Mouse (Mus musculus): ENCODE data around the gene Pitpnm2. TPM values are rescaled to one million over a fixed set of nuclear protein-coding genes. Genes with fewer than 3 reads are reported as not detected.
A peak's percentile ranks its signal among the peaks of the same experiment; 100 is the strongest.

Pitpnm2 gene
- polyA plus RNA-seq, 1 experiment, result 8.8 TPM

GRCm38 (mm10) chr5:124083850-124084587, 165.5 kb downstream of the Pitpnm2 start:
- WGBS, result 39% methylated on average over 14 of the region's 14 CpGs
- DNase-seq (ENCODE audit: low read depth, low spot score), result peak; percentile 90

- no peak for DNase-seq (ENCODE audit: low read depth, low spot score)
- 87% methylated on average over 17 of the region's 17 CpGs for WGBS
These were observed 166.4 kb downstream of the Pitpnm2 start for GRCm38 (mm10) chr5:124082941-124083688.

DNA sequence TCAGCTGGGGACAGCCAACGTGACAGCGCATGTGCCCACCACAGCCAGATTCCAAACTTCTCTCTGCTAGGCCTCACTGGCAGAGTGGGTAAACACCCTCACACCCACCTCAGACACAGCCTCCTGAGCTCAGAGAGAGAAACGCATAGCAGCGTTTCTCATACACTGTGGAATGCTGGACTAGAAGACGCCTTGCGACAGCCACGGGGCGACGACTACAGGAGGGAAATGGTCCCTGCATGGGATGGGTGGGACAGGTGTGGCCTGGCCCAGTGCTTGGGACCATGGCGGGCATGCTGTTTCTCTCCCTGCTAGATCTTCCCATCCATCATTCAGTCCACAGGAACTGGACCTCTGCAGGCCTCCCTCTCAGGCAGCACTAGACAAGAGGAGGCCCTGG, 167.1 kb downstream of the Pitpnm2 start:
- no peak for DNase-seq (ENCODE audit: low read depth, low spot score)
- 86% methylated on average over 10 of the region's 10 CpGs for WGBS

DNA sequence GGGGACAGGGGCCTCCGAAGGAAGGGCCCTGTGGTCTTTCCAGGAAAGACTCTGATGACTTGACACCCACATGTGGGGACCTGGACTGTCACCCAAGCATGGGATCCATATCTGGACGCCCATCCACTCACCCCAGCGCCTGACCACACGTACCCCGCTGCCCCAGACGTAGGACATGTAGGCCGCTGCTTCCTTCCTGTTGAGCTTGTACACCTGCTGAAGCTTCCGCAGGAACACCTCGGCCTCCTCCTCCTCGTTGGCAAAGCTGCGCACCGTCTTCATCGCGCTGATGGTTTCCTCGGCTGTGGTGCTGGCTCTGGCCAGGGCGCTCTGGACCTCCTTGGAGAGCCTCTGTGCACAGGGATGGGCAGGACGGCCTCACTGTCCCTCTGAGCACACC, 169.7 kb downstream of the Pitpnm2 start:
- no peak for DNase-seq (ENCODE audit: low read depth, low spot score)
- WGBS, result 87% methylated on average over 17 of the region's 17 CpGs

- no peak for DNase-seq (ENCODE audit: low read depth, low spot score)
- 52% methylated on average over 9 of the region's 9 CpGs for WGBS
These were observed 170.7 kb downstream of the Pitpnm2 start for GRCm38 (mm10) chr5:124078794-124079416.

DNA sequence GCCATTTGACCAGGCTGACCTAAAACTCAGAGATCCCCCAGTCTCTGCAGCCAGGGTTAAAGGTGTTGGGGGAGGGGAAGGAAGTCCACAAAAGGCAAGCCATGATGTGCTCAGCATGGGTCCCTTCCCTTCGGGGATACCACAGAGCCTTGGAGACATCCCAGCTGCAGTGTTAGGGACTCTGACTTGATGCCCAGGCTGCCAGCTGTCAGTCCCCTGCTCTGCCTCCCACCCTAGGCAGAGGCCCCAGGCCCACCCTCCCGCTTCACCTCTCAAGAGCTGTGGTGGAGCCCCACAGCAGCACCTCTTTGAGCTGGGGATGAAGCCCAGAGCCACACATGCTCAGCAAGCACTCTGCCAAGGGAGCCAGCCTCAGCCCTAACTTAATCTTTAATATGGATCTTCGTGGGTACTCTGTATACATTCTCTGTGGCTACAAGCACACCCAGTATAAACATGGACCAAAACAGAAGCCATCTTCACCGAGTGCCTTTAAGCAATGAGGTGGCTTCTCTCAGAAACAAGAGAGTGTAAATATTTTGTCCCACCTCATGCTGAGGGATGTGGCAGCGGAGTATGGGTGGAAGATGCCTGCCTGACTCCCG, 171.6 kb downstream of the Pitpnm2 start:
- DNase-seq (ENCODE audit: low read depth, low spot score), result no peak
- WGBS, result 67% methylated on average over 6 of the region's 6 CpGs

DNA sequence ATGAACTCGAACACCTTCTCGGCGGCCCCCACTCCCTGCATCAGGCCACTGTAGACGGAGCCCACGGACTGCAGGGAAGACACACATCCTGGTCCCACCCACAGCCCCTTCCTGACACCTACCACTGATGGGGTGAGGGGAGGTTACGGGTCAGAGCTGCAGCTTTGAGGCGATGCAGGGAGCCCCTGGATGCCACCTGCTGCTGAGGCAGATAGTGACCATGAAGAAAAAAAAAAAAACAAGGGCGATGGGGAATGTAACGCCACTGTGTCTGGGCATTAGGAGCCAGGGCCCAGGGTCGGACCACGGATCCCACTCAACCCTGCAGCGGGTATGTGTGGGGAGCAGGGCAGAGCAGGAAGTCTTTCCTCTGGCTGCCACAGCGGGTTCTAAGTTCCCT, 172.3 kb downstream of the Pitpnm2 start:
- WGBS, result 84% methylated on average over 13 of the region's 13 CpGs
- DNase-seq (ENCODE audit: low read depth, low spot score), result no peak

GRCm38 (mm10) chr5:124076559-124076958, 173.0 kb downstream of the Pitpnm2 start:
- peak; percentile 64 for DNase-seq (ENCODE audit: low read depth, low spot score)
- 30% methylated on average over 9 of the region's 9 CpGs for WGBS

- 71% methylated on average over 9 of the region's 9 CpGs for WGBS
- no peak for DNase-seq (ENCODE audit: low read depth, low spot score)
These were observed 173.8 kb downstream of the Pitpnm2 start for GRCm38 (mm10) chr5:124075716-124076115.

GRCm38 (mm10) chr5:124074845-124075307, 174.7 kb downstream of the Pitpnm2 start:
- no peak for DNase-seq (ENCODE audit: low read depth, low spot score)
- WGBS, result 69% methylated on average over 10 of the region's 10 CpGs

GRCm38 (mm10) chr5:124073682-124074081, 175.9 kb downstream of the Pitpnm2 start:
- no peak for DNase-seq (ENCODE audit: low read depth, low spot score)
- 79% methylated on average over 9 of the region's 9 CpGs for WGBS

DNA sequence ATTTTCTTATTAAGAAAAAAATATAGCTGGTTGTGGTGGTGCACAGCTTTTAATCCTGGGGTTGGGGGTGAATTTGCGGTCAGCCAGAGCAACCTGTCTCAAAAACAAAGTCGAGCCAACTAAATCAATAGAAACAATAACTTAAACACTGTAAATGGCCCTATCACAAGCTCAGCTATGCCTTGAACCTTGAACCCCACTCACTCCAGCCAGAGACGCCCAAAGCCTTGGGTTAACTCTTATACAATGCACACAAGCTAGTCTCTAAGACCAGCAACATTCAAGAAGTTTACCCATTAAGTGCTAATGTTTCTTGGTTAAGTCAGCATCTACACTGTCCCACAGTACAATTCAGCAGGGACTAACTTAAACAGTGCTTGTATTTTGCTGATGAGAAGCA, 179.9 kb downstream of the Pitpnm2 start:
- no peak for DNase-seq (ENCODE audit: low read depth, low spot score)
- WGBS, result 36% methylated on average over 3 of the region's 3 CpGs

Other genes with a start within 250 kb of the Pitpnm2 start
- gene Vps37b, start 217.5 kb downstream of the Pitpnm2 start, polyA plus RNA-seq (2012; rRNA removed), result 30.6 and 34.3 TPM in 2 replicates
- gene Abcb9, start 154.0 kb downstream of the Pitpnm2 start, polyA plus RNA-seq (2012; rRNA removed), result 7.6 and 10.6 TPM in 2 replicates
- gene Ogfod2, start 137.5 kb downstream of the Pitpnm2 start, polyA plus RNA-seq (2012; rRNA removed), result 37.7 and 41.5 TPM in 2 replicates
- 25.5 and 32.0 TPM in 2 replicates for gene Arl6ip4, start 133.7 kb downstream of the Pitpnm2 start, polyA plus RNA-seq (2012; rRNA removed)
- gene Mphosph9, start 78.2 kb upstream of the Pitpnm2 start, polyA plus RNA-seq (2012; rRNA removed), result 2.2 and 3.5 TPM in 2 replicates
- 3.9 and 4.1 TPM in 2 replicates for gene 2810006K23Rik, start 78.3 kb upstream of the Pitpnm2 start, polyA plus RNA-seq (2012; rRNA removed)
- gene Cdk2ap1, start 113.3 kb upstream of the Pitpnm2 start, polyA plus RNA-seq (2012; rRNA removed), result 97.9 and 118 TPM in 2 replicates
- 9.9 and 18.8 TPM in 2 replicates for gene Sbno1, start 176.2 kb upstream of the Pitpnm2 start, polyA plus RNA-seq (2012; rRNA removed)
- gene Kmt5a, start 190.2 kb upstream of the Pitpnm2 start, polyA plus RNA-seq (2012; rRNA removed), result 56.4 and 93.1 TPM in 2 replicates
- gene Rilpl2, start 228.6 kb upstream of the Pitpnm2 start, polyA plus RNA-seq (2012; rRNA removed), result 26.3 and 28.0 TPM in 2 replicates
- 3.4 and 3.8 TPM in 2 replicates for gene Snrnp35, start 233.4 kb upstream of the Pitpnm2 start, polyA plus RNA-seq (2012; rRNA removed)

Data from large intestine, adult 2 months (tissue).